Mouse (Mus musculus): ENCODE measurements around the gene Myo1d.

DNA sequence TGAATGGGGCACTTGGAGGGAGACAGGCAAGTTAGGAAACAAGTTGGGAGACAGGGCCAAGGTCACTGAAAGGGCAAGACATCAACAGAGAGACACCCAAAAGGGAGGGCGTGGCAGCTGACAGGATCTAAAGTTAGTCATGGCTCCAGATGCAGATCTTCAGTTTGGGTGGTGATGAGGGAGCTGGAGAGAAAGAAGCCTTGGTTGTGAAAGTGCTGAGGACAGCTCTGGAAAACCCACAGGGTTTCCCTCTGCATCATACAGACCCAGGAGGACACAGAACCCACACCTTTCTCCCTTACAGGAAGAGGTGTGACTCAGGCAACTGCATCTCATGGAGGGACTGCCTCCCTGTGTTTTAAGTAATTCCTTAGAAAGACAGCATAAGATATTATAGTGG, 283.2 kb downstream of the Myo1d start:
- TF ChIP-seq CTCF (IDR thresholded peaks at IDR 0.05; ENCODE audit: low read depth) (no peak), EP300 (optimal IDR thresholded peaks at IDR 0.05) (no peak)
